Mouse (Mus musculus): Measurements from ENCODE around the gene Pf4.

- TF ChIP-seq CTCF (IDR thresholded peaks at IDR 0.05; ENCODE audit: control insufficient read depth, insufficient read depth, insufficient replicate concordance, low read depth, low read length) (no peak), POLR2A (IDR thresholded peaks at IDR 0.05; ENCODE audit: control insufficient read depth, low read depth, low read length) (no peak)
These were observed 8.1 kb upstream of the Pf4 start for GRCm38 (mm10) chr5:90763912-90764665.

All from testis, adult 2 months (tissue).